Mouse (Mus musculus) intestine, embryonic 14.5 days (tissue): ENCODE data around the gene Igfbp2. TPM values are rescaled to one million over a fixed set of nuclear protein-coding genes. Genes with fewer than 3 reads are reported as not detected.
A peak's percentile ranks its signal among the peaks of the same experiment; 100 is the strongest.

Source experiments
- ATAC-seq: fragments of 200-750 bp; cut with Nextera tagmentation; replicated peaks from 2 replicates; pipeline ENCODE4 v1.8.0; 2017; ENCODE audit warnings: low read depth, moderate number of reproducible peaks, moderate TSS enrichment, moderate library complexity; ENCODE audit not compliant: low FRiP score, low TSS enrichment
- DNase-seq: peaks from one replicate; pipeline ENCODE4 v3.0.0-alpha.2; 2018; ENCODE audit warnings: low spot score
- H3K27ac ChIP-seq: fragments of 300-500 bp; sonication (generic); 2 replicates; pipeline ENCODE4 v1.5.1; 2014; ENCODE audit warnings: low read depth, mild to moderate bottlenecking, control low read depth
- H3K27me3 ChIP-seq: fragments of 300-500 bp; sonication (generic); replicated peaks from 2 replicates; pipeline ENCODE4 v1.6.1; 2014; ENCODE audit warnings: low read length, control low read depth; ENCODE audit not compliant: control insufficient read depth, insufficient read depth
- H3K36me3 ChIP-seq: fragments of 300-500 bp; sonication (generic); 2 replicates; pipeline ENCODE4 v1.6.1; 2014; ENCODE audit warnings: low read length, control low read depth; ENCODE audit not compliant: control insufficient read depth, insufficient read depth
- H3K4me1 ChIP-seq: fragments of 300-500 bp; sonication (generic); replicated peaks from 2 replicates; pipeline ENCODE4 v1.6.1; 2014; ENCODE audit warnings: low read length, control low read depth, mixed read lengths; ENCODE audit not compliant: control insufficient read depth, insufficient read depth
- H3K4me2 ChIP-seq: fragments of 300-500 bp; sonication (generic); 2 replicates; pipeline ENCODE4 v1.6.1; 2014; ENCODE audit warnings: low read length
- H3K4me3 ChIP-seq: fragments of 300-500 bp; sonication (generic); 2 replicates; pipeline ENCODE4 v1.5.1; 2014; ENCODE audit warnings: low read depth, low read length, control low read depth, mixed read lengths
- H3K9ac ChIP-seq: fragments of 300-500 bp; sonication (generic); 2 replicates; pipeline ENCODE4 v1.6.1; 2014; ENCODE audit warnings: mild to moderate bottlenecking, low read length
- H3K9me3 ChIP-seq: fragments of 300-500 bp; sonication (generic); 2 replicates; pipeline ENCODE4 v1.6.1; 2016; ENCODE audit warnings: low read length, control low read depth; ENCODE audit not compliant: control insufficient read depth
- WGBS: fragments of 180-500 bp; shearing (Covaris S2); extraction: QIAGEN DNeasy Blood & Tissue Kit; methylation state at CpG from one replicate; pipeline ENCODE4 v1.1.7; 2014; 5-methylcytosine and 5-hydroxymethylcytosine counted together
- polyA plus RNA-seq: library from polyadenylated mRNA; unstranded; fragments of >200 nt; fragmentation: Nextera tagmentation; extraction: Ambion mirVana; gene quantifications from 2 replicates; pipeline ENCODE4 v1.2.1, GENCODE M21; 2014

The Igfbp2 gene
- polyA plus RNA-seq, 1 experiment from 2014 or later = 194 TPM

DNA sequence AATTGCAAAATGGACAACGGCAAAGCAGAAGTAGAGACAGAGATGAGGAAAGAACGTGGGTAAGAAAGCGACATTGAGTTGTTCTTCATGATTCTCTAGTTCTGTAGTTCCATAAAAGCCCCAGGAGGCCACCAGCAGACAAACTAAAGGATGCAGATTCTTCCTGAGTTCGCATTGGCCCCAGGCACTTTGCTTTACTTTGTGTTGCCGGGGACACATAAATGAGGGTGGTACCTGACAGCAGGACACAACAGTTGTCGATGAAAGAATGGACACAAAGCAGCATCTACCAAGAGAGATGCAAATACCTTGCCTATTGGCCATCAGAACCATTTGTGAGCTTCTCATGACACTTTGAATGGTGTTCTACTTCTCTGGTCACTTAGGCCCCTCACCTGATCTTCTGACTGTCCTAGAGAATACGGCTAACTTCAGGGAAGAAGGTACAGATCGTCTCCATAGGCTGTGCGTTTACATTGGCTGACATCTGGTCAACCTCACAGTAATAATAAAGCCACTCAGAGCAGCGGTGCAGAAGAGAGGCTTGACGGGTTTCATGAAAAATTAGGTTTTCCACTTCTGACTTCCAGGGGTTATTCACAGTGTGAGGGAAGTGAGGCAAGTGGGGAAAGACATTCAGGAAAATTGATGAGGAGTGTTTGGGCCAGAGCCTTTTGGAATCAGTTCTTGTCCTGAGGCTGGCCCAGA, 61.0 kb downstream of the Igfbp2 start:
- Histone ChIP-seq H3K4me2 (no peak overlapping the region), H3K27me3 (no peaks in the 10 kb centered on the region), H3K9ac (no peak overlapping the region), H3K9me3 (no peaks in the 10 kb centered on the region), H3K4me3 (no peak overlapping the region), H3K27ac (peak overlapping the region; percentile 51; the same call in 1 of the 2 replicates), H3K4me1 (peaks cover 8% of the 10 kb centered on the region; the same call in 1 of the 2 replicates), H3K36me3 (no peaks in the 10 kb centered on the region)
- DNase-seq = no peak
- 60% methylated on average over 11 of the region's 11 CpGs for WGBS
- peak; percentile 60 for ATAC-seq

DNA sequence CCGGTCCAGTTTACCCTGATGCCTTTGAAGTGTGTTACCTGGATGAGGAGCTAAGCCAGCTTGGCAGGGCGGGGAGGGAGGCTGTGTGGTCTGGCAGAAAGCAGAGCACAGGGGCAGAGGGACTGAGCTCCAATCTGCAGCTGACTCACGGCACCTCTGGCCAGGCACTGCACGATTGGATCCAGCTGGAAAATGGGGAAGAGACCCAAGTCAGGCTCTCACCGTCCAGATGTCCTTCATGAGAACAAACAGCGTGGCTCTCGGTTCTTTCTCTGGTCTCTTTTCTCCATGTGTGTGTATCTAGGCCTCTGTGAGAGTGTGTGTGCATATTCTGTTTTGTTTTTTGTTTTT, 61.5 kb downstream of the Igfbp2 start:
- WGBS = 45% methylated on average over 7 of the region's 7 CpGs
- H3K27me3 ChIP-seq = no peaks in the 10 kb centered on the region
- ATAC-seq (peak; percentile 64), DNase-seq (peak; percentile 67)
- H3K4me3 ChIP-seq = no peak overlapping the region
- no peak overlapping the region for H3K4me2 ChIP-seq
- H3K36me3 ChIP-seq = no peaks in the 10 kb centered on the region
- H3K9me3 ChIP-seq = no peaks in the 10 kb centered on the region
- H3K4me1 ChIP-seq = peaks cover 8% of the 10 kb centered on the region; the same call in 1 of the 2 replicates
- H3K9ac ChIP-seq = no peak overlapping the region
- H3K27ac ChIP-seq = peak overlapping the region; percentile 51

DNA sequence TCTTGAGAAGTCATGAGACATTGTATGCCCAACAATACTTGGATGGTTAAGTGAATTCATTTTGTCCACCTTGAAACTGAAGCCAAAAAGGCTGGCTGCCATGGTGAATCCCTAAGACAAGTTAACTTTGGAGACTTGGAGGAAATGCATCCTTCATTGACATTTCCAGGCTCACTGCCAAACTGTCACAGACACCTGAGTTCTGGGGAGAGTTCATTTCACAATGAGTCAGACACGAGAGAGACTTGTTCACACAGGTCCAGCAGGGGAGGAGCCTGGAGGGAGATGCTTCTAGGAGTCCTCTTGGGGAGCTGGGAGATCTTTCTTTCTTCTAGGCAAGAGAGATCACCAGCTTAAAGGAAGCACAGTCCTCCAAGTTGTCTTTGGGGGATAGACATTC, 63.6 kb downstream of the Igfbp2 start:
- Histone ChIP-seq H3K27ac (no peak overlapping the region), H3K4me1 (peaks cover 8% of the 10 kb centered on the region; the same call in 1 of the 2 replicates), H3K27me3 (no peaks in the 10 kb centered on the region), H3K4me3 (no peak overlapping the region), H3K36me3 (no peaks in the 10 kb centered on the region), H3K4me2 (no peak overlapping the region), H3K9me3 (no peaks in the 10 kb centered on the region), H3K9ac (no peak overlapping the region)
- WGBS = 38% methylated on average over 1 of the region's 1 CpGs
- DNase-seq = no peak
- ATAC-seq = no peak

DNA sequence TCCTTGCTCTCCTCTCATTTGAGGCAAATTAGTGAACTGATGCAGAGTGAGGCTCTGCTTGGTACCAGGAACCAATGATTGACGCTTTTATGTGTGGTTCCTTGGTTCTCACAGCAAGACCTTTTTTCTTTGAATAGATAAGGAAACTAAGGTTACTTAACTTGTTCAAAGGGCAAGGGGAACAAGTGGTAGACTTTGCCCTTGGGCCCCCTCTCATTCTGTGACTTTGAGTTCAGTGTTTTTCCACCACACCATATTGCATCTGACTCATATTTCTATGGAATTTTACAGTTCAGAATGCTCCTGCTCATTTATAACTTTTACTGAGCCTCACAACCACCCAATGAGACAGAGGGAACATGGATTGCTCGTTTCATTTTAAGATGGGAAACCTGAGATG, 71.5 kb downstream of the Igfbp2 start:
- 66% methylated on average over 2 of the region's 2 CpGs for WGBS
- H3K9me3 ChIP-seq = no peaks in the 10 kb centered on the region
- H3K36me3 ChIP-seq = no peaks in the 10 kb centered on the region
- ATAC-seq = no peak
- H3K4me2 ChIP-seq = no peak overlapping the region
- no peaks in the 10 kb centered on the region for H3K27me3 ChIP-seq
- no peak overlapping the region for H3K4me3 ChIP-seq
- H3K27ac ChIP-seq = no peak overlapping the region
- H3K4me1 ChIP-seq = no peaks in the 10 kb centered on the region
- DNase-seq = no peak
- no peak overlapping the region for H3K9ac ChIP-seq

Other genes starting within 250 kb of the Igfbp2 start
- gene Smarcal1, start 241.3 kb upstream of the Igfbp2 start, polyA plus RNA-seq = 23.2 and 24.2 TPM in 2 replicates
- gene Ankar, start 123.9 kb upstream of the Igfbp2 start, polyA plus RNA-seq = not detected in 2 replicates
- gene Rpl37a, start 113.2 kb upstream of the Igfbp2 start, polyA plus RNA-seq = 2,411 and 2,681 TPM in 2 replicates
- gene Igfbp5, start 50.4 kb downstream of the Igfbp2 start, polyA plus RNA-seq = 46.2 and 53.1 TPM in 2 replicates
- gene Tnp1, start 191.4 kb downstream of the Igfbp2 start, polyA plus RNA-seq = not detected in 2 replicates